Mouse (Mus musculus): ENCODE results near the gene Wasf2. TPM values are rescaled to one million over a fixed set of nuclear protein-coding genes. Genes with fewer than 3 reads are reported as not detected.

The Wasf2 gene
- polyA plus RNA-seq, 1 experiment from 2014 or later, result 64.6 TPM

- no peak for ATAC-seq
- H3K9me3 ChIP-seq (ENCODE audit: control insufficient read depth), result no peaks in the 10 kb centered on the region
- WGBS, result 84% methylated on average over 11 of the region's 11 CpGs
- H3K4me3 ChIP-seq (ENCODE audit: low read depth, low read length), result no peak overlapping the region
- no peaks in the 10 kb centered on the region for H3K27me3 ChIP-seq (replicated peaks; ENCODE audit: control insufficient read depth, insufficient read depth, low read length)
- peaks cover 4% of the 10 kb centered on the region; the same call in 1 of the 2 replicates for H3K4me1 ChIP-seq (replicated peaks; ENCODE audit: control insufficient read depth, insufficient read depth, low read length)
- H3K27ac ChIP-seq (ENCODE audit: low read depth, low read length), result peak overlapping the region; percentile 21; the same call in 1 of the 2 replicates
- peaks cover 64% of the 10 kb centered on the region for H3K36me3 ChIP-seq (ENCODE audit: control insufficient read depth, insufficient read depth)
- H3K4me2 ChIP-seq (replicated peaks; ENCODE audit: low read depth), result no peak overlapping the region
- TF ChIP-seq CTCF (IDR thresholded peaks at IDR 0.05; ENCODE audit: low read depth), result no peak
- H3K9ac ChIP-seq (ENCODE audit: low read depth, low read length), result no peak overlapping the region
These were observed 64.2 kb downstream of the Wasf2 start for GRCm38 (mm10) chr4:133194482-133194881.

- 43% methylated on average over 4 of the region's 4 CpGs for WGBS
- H3K36me3 ChIP-seq (ENCODE audit: control insufficient read depth, insufficient read depth), result peaks cover 59% of the 10 kb centered on the region
- no peak for ATAC-seq
- no peak overlapping the region for H3K4me2 ChIP-seq (replicated peaks; ENCODE audit: low read depth)
- H3K9me3 ChIP-seq (ENCODE audit: control insufficient read depth), result no peaks in the 10 kb centered on the region
- TF ChIP-seq CTCF (IDR thresholded peaks at IDR 0.05; ENCODE audit: low read depth), result no peak
- no peak overlapping the region for H3K4me3 ChIP-seq (ENCODE audit: low read depth, low read length)
- no peak overlapping the region for H3K27ac ChIP-seq (ENCODE audit: low read depth, low read length)
- H3K27me3 ChIP-seq (replicated peaks; ENCODE audit: control insufficient read depth, insufficient read depth, low read length), result no peaks in the 10 kb centered on the region
- peaks cover 6% of the 10 kb centered on the region for H3K4me1 ChIP-seq (replicated peaks; ENCODE audit: control insufficient read depth, insufficient read depth, low read length)
- no peak overlapping the region for H3K9ac ChIP-seq (ENCODE audit: low read depth, low read length)
These were observed 64.7 kb downstream of the Wasf2 start for GRCm38 (mm10) chr4:133195014-133195413.

DNA sequence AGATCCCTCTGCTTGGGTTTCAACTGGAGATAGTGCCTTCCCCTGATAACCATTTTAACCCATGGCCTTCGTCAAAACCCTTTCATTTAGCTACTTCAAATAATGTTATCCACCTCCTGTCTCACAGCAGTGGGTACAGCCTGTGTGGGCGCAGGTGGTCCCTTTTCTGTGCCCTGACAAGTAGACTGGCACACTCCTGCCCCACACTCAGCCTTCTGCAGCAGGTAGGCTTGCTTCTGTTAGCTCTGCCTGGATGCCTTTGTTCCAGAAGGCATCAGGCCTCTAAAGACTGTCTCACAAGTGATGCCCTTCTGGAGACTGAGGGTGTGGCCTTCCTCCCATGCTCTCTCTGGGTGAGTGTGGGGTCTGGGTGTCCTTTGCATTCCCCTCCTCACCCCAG is 65.8 kb downstream of the Wasf2 start:
- Histone ChIP-seq H3K4me2 (replicated peaks; ENCODE audit: low read depth) (no peak overlapping the region), H3K9me3 (ENCODE audit: control insufficient read depth) (no peaks in the 10 kb centered on the region), H3K36me3 (ENCODE audit: control insufficient read depth, insufficient read depth) (peaks cover 48% of the 10 kb centered on the region), H3K4me3 (ENCODE audit: low read depth, low read length) (no peak overlapping the region), H3K27me3 (replicated peaks; ENCODE audit: control insufficient read depth, insufficient read depth, low read length) (no peaks in the 10 kb centered on the region), H3K27ac (ENCODE audit: low read depth, low read length) (no peak overlapping the region), H3K4me1 (replicated peaks; ENCODE audit: control insufficient read depth, insufficient read depth, low read length) (peaks cover 14% of the 10 kb centered on the region), H3K9ac (ENCODE audit: low read depth, low read length) (no peak overlapping the region)
- no peak for ATAC-seq
- TF ChIP-seq CTCF (IDR thresholded peaks at IDR 0.05; ENCODE audit: low read depth), result no peak
- WGBS, result 90% methylated on average over 2 of the region's 2 CpGs

GRCm38 (mm10) chr4:133196852-133197251 is 66.5 kb downstream of the Wasf2 start:
- H3K9ac ChIP-seq (ENCODE audit: low read depth, low read length), result no peak overlapping the region
- H3K4me2 ChIP-seq (replicated peaks; ENCODE audit: low read depth), result no peak overlapping the region
- H3K9me3 ChIP-seq (ENCODE audit: control insufficient read depth), result no peaks in the 10 kb centered on the region
- no peak for TF ChIP-seq CTCF (IDR thresholded peaks at IDR 0.05; ENCODE audit: low read depth)
- no peak overlapping the region for H3K27ac ChIP-seq (ENCODE audit: low read depth, low read length)
- H3K4me3 ChIP-seq (ENCODE audit: low read depth, low read length), result no peak overlapping the region
- peaks cover 14% of the 10 kb centered on the region for H3K4me1 ChIP-seq (replicated peaks; ENCODE audit: control insufficient read depth, insufficient read depth, low read length)
- no peaks in the 10 kb centered on the region for H3K27me3 ChIP-seq (replicated peaks; ENCODE audit: control insufficient read depth, insufficient read depth, low read length)
- ATAC-seq, result no peak
- peaks cover 41% of the 10 kb centered on the region for H3K36me3 ChIP-seq (ENCODE audit: control insufficient read depth, insufficient read depth)
- WGBS, result 51% methylated on average over 7 of the region's 7 CpGs

DNA sequence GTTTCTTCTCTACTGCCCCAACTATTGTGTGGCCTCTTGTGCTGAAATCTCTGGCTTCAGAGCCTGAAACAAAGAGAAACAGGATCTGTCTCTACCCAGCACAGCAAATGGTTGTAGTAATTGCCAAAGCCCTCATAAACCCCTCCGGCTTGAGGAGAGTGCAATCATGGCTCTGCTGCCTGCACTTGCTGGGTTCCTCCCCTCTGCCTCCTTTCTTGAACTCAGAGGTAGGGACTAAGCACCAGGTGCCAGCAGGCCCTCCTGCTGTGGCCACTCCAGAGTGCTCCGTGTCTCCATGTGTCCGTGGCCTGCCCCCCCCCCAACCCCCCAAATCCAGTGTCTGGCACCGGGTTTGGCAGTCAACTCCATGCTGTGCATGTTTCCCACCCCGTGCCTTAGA is 67.0 kb downstream of the Wasf2 start:
- H3K4me2 ChIP-seq (replicated peaks; ENCODE audit: low read depth), result no peak overlapping the region; the same call in 1 of the 2 replicates
- peaks cover 14% of the 10 kb centered on the region for H3K4me1 ChIP-seq (replicated peaks; ENCODE audit: control insufficient read depth, insufficient read depth, low read length)
- peak overlapping the region; percentile 57; the same call in 1 of the 2 replicates for H3K27ac ChIP-seq (ENCODE audit: low read depth, low read length)
- H3K9me3 ChIP-seq (ENCODE audit: control insufficient read depth), result no peaks in the 10 kb centered on the region
- no peaks in the 10 kb centered on the region for H3K27me3 ChIP-seq (replicated peaks; ENCODE audit: control insufficient read depth, insufficient read depth, low read length)
- WGBS, result 20% methylated on average over 5 of the region's 5 CpGs
- no peak for TF ChIP-seq CTCF (IDR thresholded peaks at IDR 0.05; ENCODE audit: low read depth)
- H3K4me3 ChIP-seq (ENCODE audit: low read depth, low read length), result no peak overlapping the region
- no peak for ATAC-seq
- no peak overlapping the region for H3K9ac ChIP-seq (ENCODE audit: low read depth, low read length)
- peaks cover 36% of the 10 kb centered on the region for H3K36me3 ChIP-seq (ENCODE audit: control insufficient read depth, insufficient read depth)

- Histone ChIP-seq H3K27ac (ENCODE audit: low read depth, low read length) (peak overlapping the region; percentile 57; the same call in 1 of the 2 replicates), H3K9ac (ENCODE audit: low read depth, low read length) (no peak overlapping the region), H3K36me3 (ENCODE audit: control insufficient read depth, insufficient read depth) (peaks cover 31% of the 10 kb centered on the region), H3K4me2 (replicated peaks; ENCODE audit: low read depth) (no peak overlapping the region), H3K4me3 (ENCODE audit: low read depth, low read length) (no peak overlapping the region), H3K9me3 (ENCODE audit: control insufficient read depth) (no peaks in the 10 kb centered on the region), H3K27me3 (replicated peaks; ENCODE audit: control insufficient read depth, insufficient read depth, low read length) (no peaks in the 10 kb centered on the region), H3K4me1 (replicated peaks; ENCODE audit: control insufficient read depth, insufficient read depth, low read length) (peaks cover 14% of the 10 kb centered on the region)
- 26% methylated on average over 13 of the region's 13 CpGs for whole genome bisulfite sequencing
- ATAC-seq, result no peak
- TF ChIP-seq CTCF (IDR thresholded peaks at IDR 0.05; ENCODE audit: low read depth), result no peak
These were observed 67.5 kb downstream of the Wasf2 start for GRCm38 (mm10) chr4:133197801-133198286.
